Mouse (Mus musculus) MEL (cell line): ENCODE data around the gene Itpk1. TPM values are rescaled to one million over a fixed set of nuclear protein-coding genes. Genes with fewer than 3 reads are reported as not detected.
A peak's percentile ranks its signal among the peaks of the same experiment; 100 is the strongest.

ENCODE experiments used
- DNase-seq: peaks from one replicate; pipeline ENCODE4 v3.0.0; 2011; ENCODE audit warnings: low read depth, low spot score
- H3K27ac ChIP-seq: 2 replicates; pipeline ENCODE4 v1.5.1; 2012; ENCODE audit warnings: low read depth, mild to moderate bottlenecking, control low read depth, low read length, moderate library complexity; ENCODE audit not compliant: control insufficient read depth
- H3K27me3 ChIP-seq, 2 experiments: fragments of 150-350 bp in 1 of 2; sonication (generic) in 1 of 2; 2 replicates each; pipeline ENCODE4 v1.6.1; 2012; ENCODE audit warnings: low read length in 2 of 2, mild to moderate bottlenecking in 2 of 2, improper control_type of control experiment in 1 of 2, moderate library complexity in 1 of 2; ENCODE audit not compliant: insufficient read depth in 2 of 2, control insufficient read depth in 1 of 2
- H3K36me3 ChIP-seq, 2 experiments: 2 replicates each; pipeline ENCODE4 v1.6.1; 2012 to 2014; ENCODE audit warnings: low read length in 2 of 2, improper control_type of control experiment in 1 of 2, inconsistent platforms in 1 of 2, mild to moderate bottlenecking in 1 of 2; ENCODE audit not compliant: insufficient read depth in 2 of 2, control insufficient read depth in 1 of 2
- H3K4me1 ChIP-seq, 2 experiments: fragments of 150-350 bp in 1 of 2; sonication (generic) in 1 of 2; 2 replicates each; pipeline ENCODE4 v1.6.1; 2012; ENCODE audit warnings: low read length in 2 of 2, improper control_type of control experiment in 1 of 2, mild to moderate bottlenecking in 1 of 2; ENCODE audit not compliant: insufficient read depth in 2 of 2, control insufficient read depth in 1 of 2
- H3K4me3 ChIP-seq, 2 experiments: fragments of 150-350 bp in 1 of 2; sonication (generic) in 1 of 2; 2 replicates each; pipeline ENCODE4 v1.5.1; 2012; ENCODE audit warnings: low read depth in 2 of 2, low read length in 2 of 2, mild to moderate bottlenecking in 2 of 2, moderate library complexity in 2 of 2, control low read depth in 1 of 2, improper control_type of control experiment in 1 of 2; ENCODE audit not compliant: control insufficient read depth in 1 of 2, insufficient read depth in 1 of 2
- H3K79me2 ChIP-seq: 2 replicates; pipeline ENCODE4 v1.6.1; 2012; ENCODE audit warnings: mild to moderate bottlenecking, low read length, moderate library complexity; ENCODE audit not compliant: control insufficient read depth, poor library complexity, insufficient read depth
- H3K9ac ChIP-seq: 2 replicates; pipeline ENCODE4 v1.6.1; 2012; ENCODE audit warnings: low read depth, mild to moderate bottlenecking, control low read depth, low read length, moderate library complexity; ENCODE audit not compliant: control insufficient read depth, poor library complexity, severe bottlenecking
- H3K9me3 ChIP-seq: fragments of 150-350 bp; sonication (generic); replicated peaks from 2 replicates; pipeline ENCODE4 v1.6.1; 2012; ENCODE audit warnings: mild to moderate bottlenecking, low read length, improper control_type of control experiment, moderate library complexity; ENCODE audit not compliant: insufficient read depth
- BHLHE40 ChIP-seq: IDR thresholded peaks from 2 replicates; pipeline ENCODE4 v1.6.1; 2012; ENCODE audit warnings: low read depth, mild to moderate bottlenecking, inconsistent platforms, low read length, improper control_type of control experiment, borderline replicate concordance
- CTCF ChIP-seq, 3 experiments: IDR thresholded peaks in 2 of 3; conservative IDR thresholded peaks in 1 of 3; 2 replicates each; pipeline ENCODE4 v1.5.1; 2011 to 2012; ENCODE audit warnings: low read length in 3 of 3, low read depth in 2 of 3, mild to moderate bottlenecking in 2 of 3, improper control_type of control experiment in 1 of 3, inconsistent platforms in 1 of 3, mixed read lengths in 1 of 3, moderate library complexity in 1 of 3; ENCODE audit not compliant: control insufficient read depth in 1 of 3, insufficient read depth in 1 of 3, poor library complexity in 1 of 3, severe bottlenecking in 1 of 3
- HCFC1 ChIP-seq: IDR thresholded peaks from 2 replicates; pipeline ENCODE4 v1.6.1; 2012; ENCODE audit warnings: low read depth, mild to moderate bottlenecking, inconsistent platforms, low read length, improper control_type of control experiment, moderate library complexity
- MAZ ChIP-seq: IDR thresholded peaks from 2 replicates; pipeline ENCODE4 v1.6.1; 2012; ENCODE audit warnings: low read depth, mild to moderate bottlenecking, inconsistent platforms, low read length, improper control_type of control experiment
- MXI1 ChIP-seq: IDR thresholded peaks from 2 replicates; pipeline ENCODE4 v1.6.1; 2011; ENCODE audit warnings: mild to moderate bottlenecking, low read depth, low read length, improper control_type of control experiment
- NELFE ChIP-seq: IDR thresholded peaks from 2 replicates; pipeline ENCODE4 v1.6.1; 2011; ENCODE audit warnings: low read depth, low read length, improper control_type of control experiment
- NRF1 ChIP-seq: IDR thresholded peaks from 2 replicates; pipeline ENCODE4 v1.6.1; 2014; ENCODE audit warnings: low read depth, mild to moderate bottlenecking, inconsistent platforms, low read length, improper control_type of control experiment, moderate library complexity; ENCODE audit not compliant: poor library complexity, insufficient read depth, severe bottlenecking
- POLR2AphosphoS5 ChIP-seq: IDR thresholded peaks from 2 replicates; pipeline ENCODE4 v1.6.1; 2012; ENCODE audit warnings: low read depth, borderline replicate concordance, mild to moderate bottlenecking, inconsistent platforms, low read length, moderate library complexity, mixed read lengths
- RAD21 ChIP-seq: IDR thresholded peaks from 2 replicates; pipeline ENCODE4 v1.6.1; 2011; ENCODE audit warnings: mild to moderate bottlenecking, low read depth, low read length, improper control_type of control experiment
- SIN3A ChIP-seq: IDR thresholded peaks from 2 replicates; pipeline ENCODE4 v1.6.1; 2012; ENCODE audit warnings: low read length, improper control_type of control experiment, inconsistent platforms
- SMC3 ChIP-seq: IDR thresholded peaks from 2 replicates; pipeline ENCODE4 v1.6.1; 2011; ENCODE audit warnings: low read depth, low read length, improper control_type of control experiment
- TBP ChIP-seq: IDR thresholded peaks from 2 replicates; pipeline ENCODE4 v1.8.0; 2011; ENCODE audit warnings: low read depth, low read length, improper control_type of control experiment
- TCF12 ChIP-seq: IDR thresholded peaks from 2 replicates; pipeline ENCODE4 v1.6.1; 2014; ENCODE audit warnings: low read depth, mild to moderate bottlenecking, inconsistent platforms, low read length, improper control_type of control experiment, moderate library complexity
- USF1 ChIP-seq: IDR thresholded peaks from 2 replicates; pipeline ENCODE4 v1.6.1; 2014; ENCODE audit warnings: low read depth, mild to moderate bottlenecking, inconsistent platforms, low read length, improper control_type of control experiment, moderate library complexity
- ZC3H11A ChIP-seq: IDR thresholded peaks from 2 replicates; pipeline ENCODE4 v1.6.1; 2012; ENCODE audit warnings: low read depth, mild to moderate bottlenecking, inconsistent platforms, low read length, improper control_type of control experiment
- ZKSCAN1 ChIP-seq: IDR thresholded peaks from 2 replicates; pipeline ENCODE4 v1.6.1; 2012; ENCODE audit warnings: low read depth, mild to moderate bottlenecking, inconsistent platforms, low read length, improper control_type of control experiment, moderate library complexity
- ZMIZ1 ChIP-seq: IDR thresholded peaks from 2 replicates; pipeline ENCODE4 v1.6.1; 2012; ENCODE audit warnings: low read depth, mild to moderate bottlenecking, inconsistent platforms, low read length, improper control_type of control experiment, moderate library complexity
- polyA plus RNA-seq, 2 experiments: library from polyadenylated mRNA; stranded (reverse) in 1 of 2; unstranded in 1 of 2; fragments of >175 nt in 1 of 2; fragments of >200 nt in 1 of 2; gene quantifications; 2 replicates each; pipeline versions ENCODE4 v1.2.1 to v1.2.4; 2012; ENCODE audit warnings: low replicate concordance in 2 of 2, low read depth in 1 of 2; ENCODE audit not compliant: insufficient read length in 2 of 2, insufficient read depth in 1 of 2, missing spikeins in 1 of 2
- total RNA-seq: library from RNA; depleted of rRNA; stranded (reverse); fragments of 300-350 nt; gene quantifications from 2 replicates; pipeline ENCODE4 v1.2.3, GENCODE M21; 2012

The Itpk1 gene
- total and polyA plus RNA-seq, 3 experiments: 12.0 to 25.7 TPM; not detected in 1

GRCm38 (mm10) chr12:102551186-102551585 lies 153.5 kb downstream of the Itpk1 start:
- TF ChIP-seq POLR2AphosphoS5: no peak
- TF ChIP-seq RAD21: no peak
- TF ChIP-seq HCFC1: no peak
- TF ChIP-seq SMC3: no peak
- TF ChIP-seq ZKSCAN1: no peak
- TF ChIP-seq TBP: no peak
- no peak for TF ChIP-seq NELFE
- TF ChIP-seq NRF1: no peak
- no peak for TF ChIP-seq ZMIZ1
- no peak for TF ChIP-seq CTCF (IDR thresholded peaks at IDR 0.05 in 2 of 3, conservative IDR thresholded peaks at IDR 0.05 in 1 of 3; ENCODE audit: control insufficient read depth in 1 of 3, insufficient read depth in 1 of 3, low read depth in 2 of 3, low read length in 3 of 3, poor library complexity in 1 of 3, severe bottlenecking in 1 of 3)
- no peak for TF ChIP-seq ZC3H11A
- no peak for TF ChIP-seq BHLHE40
- no peak for TF ChIP-seq MAZ
- no peak for TF ChIP-seq USF1
- no peak for TF ChIP-seq SIN3A
- no peak for TF ChIP-seq TCF12
- no peak overlapping the region for H3K9ac ChIP-seq
- H3K27me3 ChIP-seq: no peaks in the 10 kb centered on the region
- no peaks in the 10 kb centered on the region for H3K9me3 ChIP-seq
- no peaks in the 10 kb centered on the region for H3K79me2 ChIP-seq
- no peaks in the 10 kb centered on the region for H3K4me1 ChIP-seq
- no peak overlapping the region for H3K4me3 ChIP-seq
- H3K36me3 ChIP-seq: no peaks in the 10 kb centered on the region
- no peak for DNase-seq
- no peak overlapping the region for H3K27ac ChIP-seq

DNA sequence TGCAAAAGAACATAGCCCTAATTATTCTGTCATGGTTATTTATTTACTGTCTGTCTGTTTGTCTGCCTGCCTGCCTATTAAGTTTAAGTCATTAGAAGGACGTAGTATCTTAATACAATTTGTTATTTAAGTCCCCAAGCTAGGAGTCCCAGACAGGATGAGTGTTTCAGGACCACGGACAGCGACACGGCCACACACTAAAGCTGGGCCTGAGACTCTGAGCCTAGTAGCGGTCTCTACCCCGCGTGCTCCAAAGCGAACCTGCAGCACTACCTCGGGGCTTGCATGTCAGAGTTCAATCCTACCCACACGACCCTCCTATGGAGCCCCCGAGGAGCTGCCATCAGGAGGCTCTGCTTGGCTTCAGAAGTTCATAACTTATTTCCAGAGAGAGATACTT lies 154.2 kb downstream of the Itpk1 start:
- no peak overlapping the region for H3K4me3 ChIP-seq
- H3K36me3 ChIP-seq: no peaks in the 10 kb centered on the region
- H3K27me3 ChIP-seq: no peaks in the 10 kb centered on the region
- H3K9me3 ChIP-seq: no peaks in the 10 kb centered on the region
- peak; percentile 84 for DNase-seq
- no peak for TF ChIP-seq ZKSCAN1
- TF ChIP-seq MXI1: peak; percentile 60
- 0 out of 2 replicates have a peak, but pooled peaks have one; percentile 37 for TF ChIP-seq SIN3A
- TF ChIP-seq NELFE: no peak
- no peaks in the 10 kb centered on the region for H3K4me1 ChIP-seq
- H3K27ac ChIP-seq: no peak overlapping the region
- H3K79me2 ChIP-seq: no peaks in the 10 kb centered on the region
- no peak overlapping the region for H3K9ac ChIP-seq
